Mouse (Mus musculus): ENCODE measurements at regions not wholly inside any gene's neighbourhood (a gene's known extent, or its start where the extent isn't known, plus 50 kb on each side); places are given as distances from the start of the nearest gene placed in this dataset.
A peak's percentile ranks its signal among the peaks of the same experiment; 100 is the strongest.

DNA sequence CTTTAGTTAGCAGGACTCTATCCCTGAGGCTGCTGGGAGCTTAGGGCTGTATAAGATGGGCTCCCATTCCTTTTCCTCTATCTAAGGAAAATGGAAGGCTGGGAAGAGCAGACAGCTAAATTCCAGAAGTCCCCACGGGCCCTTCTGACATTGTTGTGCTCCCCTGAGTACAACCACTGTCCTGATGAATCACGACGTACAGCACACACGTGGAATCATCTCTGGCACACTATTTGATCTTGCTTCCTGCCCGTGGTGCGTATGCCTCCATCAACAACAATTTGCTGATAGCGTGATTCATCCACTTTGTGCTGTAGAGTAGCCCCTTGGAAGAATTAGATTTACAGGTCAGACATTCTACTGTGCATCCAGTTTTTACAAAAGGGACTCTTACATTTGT is 378.2 kb downstream of the Setd4 start:
- no peak overlapping the region for H3K27ac ChIP-seq (ENCODE audit: low read length)
- 78% methylated on average over 7 of the region's 7 CpGs for WGBS
- H3K27me3 ChIP-seq (replicated peaks; ENCODE audit: control insufficient read depth, insufficient read depth, low read length) = no peaks in the 10 kb centered on the region
- no peak overlapping the region for H3K4me3 ChIP-seq (ENCODE audit: low read length)
- no peaks in the 10 kb centered on the region for H3K4me1 ChIP-seq (ENCODE audit: control insufficient read depth, insufficient read depth, low read length)
- H3K9ac ChIP-seq (ENCODE audit: low read depth, low read length) = no peak overlapping the region
- no peak overlapping the region for H3K4me2 ChIP-seq (ENCODE audit: low read depth, low read length)
- no peak for ATAC-seq
- H3K36me3 ChIP-seq (ENCODE audit: control insufficient read depth, insufficient read depth, low read length) = no peaks in the 10 kb centered on the region
- H3K9me3 ChIP-seq (ENCODE audit: control insufficient read depth, low read length) = no peaks in the 10 kb centered on the region

DNA sequence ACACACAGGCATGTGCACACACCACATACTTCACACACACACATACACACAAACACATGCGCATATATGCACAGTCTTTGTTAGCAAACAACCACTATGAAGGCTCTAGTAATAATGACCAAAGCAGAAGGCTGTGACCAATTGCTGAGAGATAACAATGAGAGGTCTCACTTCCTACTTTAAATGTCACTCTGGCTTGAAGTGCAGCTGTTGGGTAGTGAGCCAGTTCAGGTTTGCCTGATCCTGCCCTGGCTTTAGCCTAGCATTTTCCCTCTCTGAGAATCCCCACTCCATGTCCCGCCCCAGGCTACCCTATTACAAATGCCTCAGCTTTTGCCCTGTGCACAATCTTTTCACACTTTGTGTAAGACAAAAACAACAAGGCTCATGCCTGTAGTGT is 378.7 kb downstream of the Setd4 start:
- H3K4me1 ChIP-seq (ENCODE audit: control insufficient read depth, insufficient read depth, low read length) = no peaks in the 10 kb centered on the region
- no peak overlapping the region for H3K9ac ChIP-seq (ENCODE audit: low read depth, low read length)
- 89% methylated on average over 2 of the region's 2 CpGs for WGBS
- no peak overlapping the region for H3K27ac ChIP-seq (ENCODE audit: low read length)
- H3K27me3 ChIP-seq (replicated peaks; ENCODE audit: control insufficient read depth, insufficient read depth, low read length) = no peaks in the 10 kb centered on the region
- H3K4me2 ChIP-seq (ENCODE audit: low read depth, low read length) = no peak overlapping the region
- H3K4me3 ChIP-seq (ENCODE audit: low read length) = no peak overlapping the region
- no peaks in the 10 kb centered on the region for H3K36me3 ChIP-seq (ENCODE audit: control insufficient read depth, insufficient read depth, low read length)
- no peak for ATAC-seq
- H3K9me3 ChIP-seq (ENCODE audit: control insufficient read depth, low read length) = no peaks in the 10 kb centered on the region

DNA sequence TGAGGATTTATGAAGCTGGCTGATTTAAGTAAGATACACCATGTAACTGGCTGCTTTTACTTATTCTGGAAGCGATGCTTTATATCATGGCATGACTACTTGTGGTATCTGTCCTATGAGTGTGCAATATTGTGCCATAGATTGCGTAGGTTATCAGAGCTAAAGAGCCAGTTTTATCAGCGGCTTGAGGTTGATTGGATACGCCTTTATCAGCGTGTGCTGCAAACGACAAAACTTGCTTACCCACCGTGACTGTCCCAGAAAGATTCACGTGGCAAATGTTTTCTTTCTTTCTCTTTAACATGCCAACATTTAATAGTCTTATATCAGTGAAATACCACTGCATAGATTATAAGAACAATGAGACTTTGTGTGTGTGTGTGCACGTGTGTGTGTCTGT is 384.1 kb downstream of the Setd4 start:
- Histone ChIP-seq H3K9ac (ENCODE audit: low read depth, low read length) (no peak overlapping the region), H3K27me3 (replicated peaks; ENCODE audit: control insufficient read depth, insufficient read depth, low read length) (0 out of 2 replicates have a peak, but pooled peaks cover 2% of the 10 kb centered on the region), H3K4me1 (ENCODE audit: control insufficient read depth, insufficient read depth, low read length) (no peaks in the 10 kb centered on the region), H3K9me3 (ENCODE audit: control insufficient read depth, low read length) (no peaks in the 10 kb centered on the region), H3K4me2 (ENCODE audit: low read depth, low read length) (no peak overlapping the region), H3K36me3 (ENCODE audit: control insufficient read depth, insufficient read depth, low read length) (no peaks in the 10 kb centered on the region), H3K27ac (ENCODE audit: low read length) (no peak overlapping the region), H3K4me3 (ENCODE audit: low read length) (no peak overlapping the region)
- WGBS = 69% methylated on average over 9 of the region's 9 CpGs
- ATAC-seq = no peak

DNA sequence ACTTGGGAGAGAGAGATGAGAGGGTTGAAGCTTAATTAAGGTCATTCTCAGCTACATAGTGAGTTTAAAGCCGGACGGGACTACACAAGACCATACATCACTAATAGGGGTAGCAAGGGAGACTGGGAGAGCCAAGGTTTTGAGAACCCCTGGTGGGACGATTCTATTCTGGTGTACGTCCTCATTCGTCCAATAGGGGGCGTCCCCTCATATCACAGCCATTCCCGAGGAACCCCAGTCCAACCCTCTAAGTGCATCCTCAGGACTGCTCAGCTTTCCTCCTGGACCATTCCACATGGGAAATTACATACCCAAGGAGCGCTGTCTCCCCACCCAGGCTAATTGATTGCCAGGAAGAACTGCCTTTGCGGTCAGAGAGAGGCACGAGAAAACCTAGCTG is 385.5 kb downstream of the Setd4 start:
- Histone ChIP-seq H3K4me1 (ENCODE audit: control insufficient read depth, insufficient read depth, low read length) (no peaks in the 10 kb centered on the region), H3K9me3 (ENCODE audit: control insufficient read depth, low read length) (no peaks in the 10 kb centered on the region), H3K9ac (ENCODE audit: low read depth, low read length) (no peak overlapping the region), H3K27me3 (replicated peaks; ENCODE audit: control insufficient read depth, insufficient read depth, low read length) (0 out of 2 replicates have a peak, but pooled peaks cover 2% of the 10 kb centered on the region), H3K4me2 (ENCODE audit: low read depth, low read length) (no peak overlapping the region), H3K27ac (ENCODE audit: low read length) (no peak overlapping the region), H3K4me3 (ENCODE audit: low read length) (no peak overlapping the region), H3K36me3 (ENCODE audit: control insufficient read depth, insufficient read depth, low read length) (no peaks in the 10 kb centered on the region)
- WGBS = 65% methylated on average over 10 of the region's 10 CpGs
- ATAC-seq = no peak

DNA sequence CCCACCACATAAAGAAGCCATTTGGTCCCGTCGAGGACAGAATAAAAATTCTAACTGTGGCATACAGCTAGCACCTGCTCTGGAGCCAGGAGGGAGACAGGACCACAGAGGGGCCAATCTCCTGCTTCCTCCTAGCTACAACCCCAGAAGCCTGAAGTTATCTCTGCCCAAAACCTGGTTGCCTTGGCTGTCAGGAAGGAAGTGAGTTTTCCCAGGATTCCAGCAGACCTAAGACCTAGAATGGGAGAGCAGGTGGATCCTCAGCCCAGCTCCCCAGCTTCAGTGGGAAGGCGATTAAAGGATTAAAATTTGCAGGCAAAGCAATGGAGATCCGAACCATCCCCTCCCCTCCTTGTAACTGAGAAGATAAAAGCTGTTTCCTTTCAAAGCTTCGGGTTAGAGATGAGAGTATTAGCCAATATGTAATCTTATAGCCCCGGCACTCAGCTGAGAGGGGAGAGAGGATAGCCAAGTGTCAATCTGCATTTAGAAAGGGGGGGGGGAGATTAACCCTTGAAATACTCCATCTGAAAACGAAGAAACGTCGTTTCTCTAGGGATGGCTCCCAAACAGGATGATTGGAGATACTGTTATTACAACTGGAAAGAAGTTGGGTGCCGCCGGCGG is 386.1 kb downstream of the Setd4 start:
- no peaks in the 10 kb centered on the region for H3K4me1 ChIP-seq (ENCODE audit: control insufficient read depth, insufficient read depth, low read length)
- H3K36me3 ChIP-seq (ENCODE audit: control insufficient read depth, insufficient read depth, low read length) = no peaks in the 10 kb centered on the region
- 40% methylated on average over 12 of the region's 12 CpGs for WGBS
- no peak for ATAC-seq
- H3K27ac ChIP-seq (ENCODE audit: low read length) = no peak overlapping the region
- H3K27me3 ChIP-seq (replicated peaks; ENCODE audit: control insufficient read depth, insufficient read depth, low read length) = 0 out of 2 replicates have a peak, but pooled peaks cover 2% of the 10 kb centered on the region
- H3K4me2 ChIP-seq (ENCODE audit: low read depth, low read length) = no peak overlapping the region
- H3K9me3 ChIP-seq (ENCODE audit: control insufficient read depth, low read length) = no peaks in the 10 kb centered on the region
- no peak overlapping the region for H3K4me3 ChIP-seq (ENCODE audit: low read length)
- no peak overlapping the region for H3K9ac ChIP-seq (ENCODE audit: low read depth, low read length)

DNA sequence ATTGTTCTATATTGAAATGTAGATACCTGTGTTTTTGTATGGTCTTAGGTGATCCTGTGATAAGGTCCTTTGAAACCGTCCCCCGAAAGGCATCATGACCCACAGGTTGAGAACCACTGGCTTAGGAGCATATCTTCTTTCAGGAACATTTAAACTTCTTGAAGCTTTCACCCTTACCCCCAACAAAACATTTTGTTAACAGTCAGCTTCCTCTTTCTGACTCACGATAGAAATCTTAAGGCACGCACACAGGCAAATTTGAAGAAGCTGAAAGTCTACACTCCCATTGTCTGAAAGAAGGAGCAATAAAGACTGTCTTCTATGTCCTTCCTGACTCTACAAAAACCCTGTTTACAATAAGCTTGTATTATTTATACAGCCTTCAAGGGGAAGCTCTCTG is 388.2 kb downstream of the Setd4 start:
- Histone ChIP-seq H3K4me2 (ENCODE audit: low read depth, low read length) (no peak overlapping the region), H3K4me3 (ENCODE audit: low read length) (no peak overlapping the region), H3K36me3 (ENCODE audit: control insufficient read depth, insufficient read depth, low read length) (no peaks in the 10 kb centered on the region), H3K9me3 (ENCODE audit: control insufficient read depth, low read length) (no peaks in the 10 kb centered on the region), H3K27me3 (replicated peaks; ENCODE audit: control insufficient read depth, insufficient read depth, low read length) (0 out of 2 replicates have a peak, but pooled peaks cover 2% of the 10 kb centered on the region), H3K9ac (ENCODE audit: low read depth, low read length) (no peak overlapping the region), H3K27ac (ENCODE audit: low read length) (no peak overlapping the region), H3K4me1 (ENCODE audit: control insufficient read depth, insufficient read depth, low read length) (no peaks in the 10 kb centered on the region)
- ATAC-seq = no peak
- WGBS = 80% methylated on average over 4 of the region's 4 CpGs

DNA sequence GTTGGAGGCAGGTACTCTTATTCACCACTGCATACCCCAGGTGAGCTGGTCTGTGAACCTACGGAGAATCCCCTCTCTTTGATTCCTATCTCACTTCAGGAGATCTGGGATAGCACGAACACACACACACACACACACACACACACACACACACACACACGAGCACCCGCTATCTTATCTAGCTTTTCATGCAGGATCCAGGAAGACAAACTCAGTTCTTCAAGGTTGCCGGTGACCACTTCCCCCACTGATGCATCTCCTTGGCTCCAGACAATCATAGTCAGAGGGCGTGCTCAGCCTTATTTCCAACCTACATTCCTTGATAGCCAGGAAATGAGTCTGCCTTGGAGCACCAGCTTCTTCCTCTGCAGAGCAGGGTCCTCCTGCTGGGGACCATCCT is 387.7 kb upstream of the Runx1 start:
- no peaks in the 10 kb centered on the region for H3K4me1 ChIP-seq (ENCODE audit: control insufficient read depth, insufficient read depth, low read length)
- H3K9ac ChIP-seq (ENCODE audit: low read depth, low read length) = no peak overlapping the region
- no peaks in the 10 kb centered on the region for H3K36me3 ChIP-seq (ENCODE audit: control insufficient read depth, insufficient read depth, low read length)
- H3K9me3 ChIP-seq (ENCODE audit: control insufficient read depth, low read length) = no peaks in the 10 kb centered on the region
- no peak overlapping the region for H3K4me3 ChIP-seq (ENCODE audit: low read length)
- no peak overlapping the region for H3K27ac ChIP-seq (ENCODE audit: low read length)
- no peak for ATAC-seq
- H3K27me3 ChIP-seq (replicated peaks; ENCODE audit: control insufficient read depth, insufficient read depth, low read length) = 0 out of 2 replicates have a peak, but pooled peaks cover 2% of the 10 kb centered on the region
- H3K4me2 ChIP-seq (ENCODE audit: low read depth, low read length) = no peak overlapping the region
- WGBS = 76% methylated on average over 6 of the region's 6 CpGs

DNA sequence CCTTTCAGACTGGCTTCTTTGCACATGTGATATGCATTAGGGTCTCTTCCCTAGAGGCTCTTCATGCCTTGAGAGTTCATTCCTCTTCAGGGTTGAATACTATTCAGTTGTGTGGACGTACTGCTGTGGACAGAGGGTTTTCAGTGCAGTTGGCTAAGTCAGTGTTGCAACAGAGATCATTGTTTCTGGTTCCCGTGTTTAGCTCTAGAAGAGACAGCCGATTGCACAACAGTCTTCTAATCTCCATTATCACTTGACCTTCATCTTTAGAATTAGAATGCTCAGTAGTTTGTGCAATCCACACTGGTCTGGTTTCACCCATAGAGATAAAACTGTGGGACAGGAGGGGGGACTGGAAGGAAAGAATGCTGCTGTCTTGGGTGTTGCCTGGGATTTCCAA is 381.7 kb upstream of the Runx1 start:
- H3K4me1 ChIP-seq (ENCODE audit: control insufficient read depth, insufficient read depth, low read length) = no peaks in the 10 kb centered on the region
- WGBS = 77% methylated on average over 3 of the region's 3 CpGs
- H3K4me2 ChIP-seq (ENCODE audit: low read depth, low read length) = no peak overlapping the region
- no peak overlapping the region for H3K27ac ChIP-seq (ENCODE audit: low read length)
- H3K36me3 ChIP-seq (ENCODE audit: control insufficient read depth, insufficient read depth, low read length) = no peaks in the 10 kb centered on the region
- H3K9ac ChIP-seq (ENCODE audit: low read depth, low read length) = no peak overlapping the region
- peak; percentile 46; the same call in 1 of the 2 replicates for ATAC-seq
- no peaks in the 10 kb centered on the region for H3K9me3 ChIP-seq (ENCODE audit: control insufficient read depth, low read length)
- no peak overlapping the region for H3K4me3 ChIP-seq (ENCODE audit: low read length)
- H3K27me3 ChIP-seq (replicated peaks; ENCODE audit: control insufficient read depth, insufficient read depth, low read length) = no peaks in the 10 kb centered on the region

DNA sequence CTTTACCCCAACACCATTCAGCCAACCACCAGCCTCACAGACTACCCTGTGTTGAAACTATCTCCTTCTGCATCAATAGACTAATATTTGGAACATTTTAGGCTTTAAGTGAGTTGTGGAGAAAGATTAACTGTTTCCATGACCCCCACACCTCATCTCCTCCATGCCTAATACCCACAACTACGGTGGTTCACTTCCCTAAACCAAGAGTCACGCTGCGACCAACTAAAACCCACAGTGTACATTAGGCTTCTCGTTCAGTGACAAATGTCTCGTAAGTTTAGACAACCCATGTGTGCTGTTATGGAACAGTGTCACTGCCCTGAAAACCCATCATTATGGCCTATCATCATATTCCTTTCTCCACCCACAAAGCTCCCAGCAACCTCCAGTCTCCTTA is 381.3 kb upstream of the Runx1 start:
- 90% methylated on average over 5 of the region's 5 CpGs for WGBS
- H3K27ac ChIP-seq (ENCODE audit: low read length) = no peak overlapping the region
- no peak for ATAC-seq
- no peaks in the 10 kb centered on the region for H3K9me3 ChIP-seq (ENCODE audit: control insufficient read depth, low read length)
- no peaks in the 10 kb centered on the region for H3K4me1 ChIP-seq (ENCODE audit: control insufficient read depth, insufficient read depth, low read length)
- no peaks in the 10 kb centered on the region for H3K36me3 ChIP-seq (ENCODE audit: control insufficient read depth, insufficient read depth, low read length)
- no peaks in the 10 kb centered on the region for H3K27me3 ChIP-seq (replicated peaks; ENCODE audit: control insufficient read depth, insufficient read depth, low read length)
- H3K9ac ChIP-seq (ENCODE audit: low read depth, low read length) = no peak overlapping the region
- no peak overlapping the region for H3K4me3 ChIP-seq (ENCODE audit: low read length)
- H3K4me2 ChIP-seq (ENCODE audit: low read depth, low read length) = no peak overlapping the region

DNA sequence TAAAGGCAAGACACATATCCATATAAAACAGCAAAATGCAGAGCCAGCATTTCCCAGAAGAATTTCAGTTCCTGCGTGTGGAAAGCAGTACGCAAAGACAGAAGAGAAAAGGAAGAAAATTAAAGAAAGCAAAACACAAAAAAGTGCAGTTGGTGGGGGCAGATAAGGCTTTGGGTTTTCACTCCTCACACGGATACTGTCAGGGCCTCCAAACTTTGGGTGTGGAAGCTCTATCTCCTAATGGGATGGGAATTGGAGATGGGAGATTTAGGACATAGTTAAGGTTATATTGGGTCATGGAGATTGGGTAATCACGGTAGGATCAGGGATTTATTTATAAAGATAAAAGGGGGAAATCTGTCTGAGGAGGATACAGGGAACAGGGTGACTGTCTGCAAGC is 380.4 kb upstream of the Runx1 start:
- WGBS = 81% methylated on average over 4 of the region's 4 CpGs
- Histone ChIP-seq H3K27me3 (replicated peaks; ENCODE audit: control insufficient read depth, insufficient read depth, low read length) (no peaks in the 10 kb centered on the region), H3K27ac (ENCODE audit: low read length) (no peak overlapping the region), H3K9me3 (ENCODE audit: control insufficient read depth, low read length) (no peaks in the 10 kb centered on the region), H3K4me3 (ENCODE audit: low read length) (no peak overlapping the region), H3K4me2 (ENCODE audit: low read depth, low read length) (no peak overlapping the region), H3K4me1 (ENCODE audit: control insufficient read depth, insufficient read depth, low read length) (no peaks in the 10 kb centered on the region), H3K9ac (ENCODE audit: low read depth, low read length) (no peak overlapping the region), H3K36me3 (ENCODE audit: control insufficient read depth, insufficient read depth, low read length) (no peaks in the 10 kb centered on the region)
- no peak for ATAC-seq

Data from intestine, embryonic 16.5 days (tissue).